Mouse (Mus musculus) ES-E14 (cell line): ENCODE results near the gene Fcgr4.

Experiments
- CHD2 ChIP-seq: IDR thresholded peaks from 2 replicates; pipeline ENCODE4 v1.6.1; 2014; ENCODE audit warnings: mild to moderate bottlenecking, low read depth, low read length, inconsistent platforms
- HCFC1 ChIP-seq: IDR thresholded peaks from 2 replicates; pipeline ENCODE4 v1.6.1; 2012; ENCODE audit warnings: low read length, inconsistent platforms, borderline replicate concordance; ENCODE audit not compliant: insufficient read depth
- MAFK ChIP-seq: IDR thresholded peaks from 2 replicates; pipeline ENCODE4 v1.6.1; 2014; ENCODE audit warnings: mild to moderate bottlenecking, low read depth, low read length, inconsistent platforms; ENCODE audit not compliant: insufficient read depth
- ZC3H11A ChIP-seq: IDR thresholded peaks from 2 replicates; pipeline ENCODE4 v1.6.1; 2012; ENCODE audit warnings: low read depth, mild to moderate bottlenecking, inconsistent platforms, low read length, borderline replicate concordance

GRCm38 (mm10) chr1:171050774-171051173, 32.1 kb downstream of the Fcgr4 start:
- TF ChIP-seq HCFC1 (no peak), ZC3H11A (no peak), CHD2 (no peak), MAFK (no peak)
